Mouse (Mus musculus) spleen, adult 2 months (tissue): ENCODE data around the gene Isoc2b. TPM values are rescaled to one million over a fixed set of nuclear protein-coding genes. Genes with fewer than 3 reads are reported as not detected.
"Not testable (repeated sequence)": the region's sequence is repeated elsewhere in the genome, so short reads cannot be mapped to it uniquely, and the experiment has no call there.

Experiments
- DNase-seq, 2 experiments: peaks; one replicate each; pipeline versions ENCODE4 v3.0.0 to v3.0.0-alpha.2; 2012 to 2021; ENCODE audit warnings: low spot score in 2 of 2, low read depth in 1 of 2
- H3K27ac ChIP-seq: fragments of 200-500 bp; 2 replicates; pipeline ENCODE4 v1.5.1; 2012; ENCODE audit warnings: low read length, inconsistent platforms; ENCODE audit not compliant: insufficient read depth
- H3K27me3 ChIP-seq: fragments of 200-500 bp; 2 replicates; pipeline ENCODE4 v1.6.1; 2012; ENCODE audit warnings: mild to moderate bottlenecking, moderate library complexity, low read length, inconsistent platforms; ENCODE audit not compliant: control insufficient read depth, insufficient read depth
- H3K36me3 ChIP-seq: fragments of 200-500 bp; 2 replicates; pipeline ENCODE4 v1.6.1; 2012; ENCODE audit warnings: mild to moderate bottlenecking, low read length, inconsistent platforms; ENCODE audit not compliant: control insufficient read depth, insufficient read depth
- H3K4me1 ChIP-seq: fragments of 200-500 bp; 2 replicates; pipeline ENCODE4 v1.6.1; 2011; ENCODE audit warnings: inconsistent platforms; ENCODE audit not compliant: control insufficient read depth, insufficient read depth, insufficient read length
- H3K4me3 ChIP-seq: fragments of 200-500 bp; 2 replicates; pipeline ENCODE4 v1.5.1; 2011; ENCODE audit warnings: mild to moderate bottlenecking, inconsistent platforms; ENCODE audit not compliant: insufficient read depth, insufficient read length; ENCODE audit errors: extremely low read depth
- CTCF ChIP-seq: fragments of 200-500 bp; IDR thresholded peaks from 2 replicates; pipeline ENCODE4 v1.5.1; 2011; ENCODE audit warnings: mild to moderate bottlenecking, inconsistent platforms; ENCODE audit not compliant: insufficient read depth, insufficient read length, insufficient replicate concordance; ENCODE audit errors: extremely low read depth
- POLR2A ChIP-seq: fragments of 200-500 bp; IDR thresholded peaks from 2 replicates; pipeline ENCODE4 v1.6.1; 2011; ENCODE audit warnings: low read depth, low read length, inconsistent platforms
- WGBS: fragments of 180-500 bp; shearing (Covaris S2); methylation state at CpG from one replicate; pipeline ENCODE4 v1.1.7; 2018; 5-methylcytosine and 5-hydroxymethylcytosine counted together
- polyA plus RNA-seq: library from polyadenylated mRNA; depleted of rRNA; stranded (reverse); fragments of >200 nt; gene quantifications from 2 replicates; pipeline ENCODE4 v1.2.3, GENCODE M21; 2012

Isoc2b gene
- polyA plus RNA-seq, 1 experiment: 7.2 TPM

DNA sequence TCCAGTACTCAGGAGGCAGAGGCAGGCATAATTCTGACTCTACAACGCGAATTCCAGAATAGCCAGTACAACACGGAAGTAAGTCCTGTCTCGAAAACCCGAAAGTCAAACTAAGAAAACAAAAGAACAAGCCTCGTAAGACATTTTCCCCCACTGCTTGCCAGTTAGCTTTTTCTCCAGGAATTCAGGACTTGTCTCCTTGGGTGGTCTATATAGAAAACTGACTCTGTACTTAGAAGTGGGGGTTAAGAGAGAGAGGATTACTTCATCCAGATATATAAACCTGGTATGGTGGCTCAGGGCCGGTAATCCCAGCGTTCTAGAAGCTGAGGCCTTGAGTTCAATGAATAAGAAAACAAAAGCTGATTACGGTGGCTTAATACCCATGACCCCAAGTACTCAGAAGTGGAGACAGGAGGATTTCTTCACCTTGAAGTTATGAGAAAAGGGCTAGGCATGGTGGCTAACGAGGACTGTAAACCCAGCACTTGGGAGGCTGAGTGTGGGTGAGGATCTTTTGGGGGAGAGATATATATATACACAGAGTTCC, 3.4 kb downstream of the Isoc2b start:
- WGBS: 20% methylated on average over 10 of the region's 10 CpGs
- no peak for DNase-seq

DNA sequence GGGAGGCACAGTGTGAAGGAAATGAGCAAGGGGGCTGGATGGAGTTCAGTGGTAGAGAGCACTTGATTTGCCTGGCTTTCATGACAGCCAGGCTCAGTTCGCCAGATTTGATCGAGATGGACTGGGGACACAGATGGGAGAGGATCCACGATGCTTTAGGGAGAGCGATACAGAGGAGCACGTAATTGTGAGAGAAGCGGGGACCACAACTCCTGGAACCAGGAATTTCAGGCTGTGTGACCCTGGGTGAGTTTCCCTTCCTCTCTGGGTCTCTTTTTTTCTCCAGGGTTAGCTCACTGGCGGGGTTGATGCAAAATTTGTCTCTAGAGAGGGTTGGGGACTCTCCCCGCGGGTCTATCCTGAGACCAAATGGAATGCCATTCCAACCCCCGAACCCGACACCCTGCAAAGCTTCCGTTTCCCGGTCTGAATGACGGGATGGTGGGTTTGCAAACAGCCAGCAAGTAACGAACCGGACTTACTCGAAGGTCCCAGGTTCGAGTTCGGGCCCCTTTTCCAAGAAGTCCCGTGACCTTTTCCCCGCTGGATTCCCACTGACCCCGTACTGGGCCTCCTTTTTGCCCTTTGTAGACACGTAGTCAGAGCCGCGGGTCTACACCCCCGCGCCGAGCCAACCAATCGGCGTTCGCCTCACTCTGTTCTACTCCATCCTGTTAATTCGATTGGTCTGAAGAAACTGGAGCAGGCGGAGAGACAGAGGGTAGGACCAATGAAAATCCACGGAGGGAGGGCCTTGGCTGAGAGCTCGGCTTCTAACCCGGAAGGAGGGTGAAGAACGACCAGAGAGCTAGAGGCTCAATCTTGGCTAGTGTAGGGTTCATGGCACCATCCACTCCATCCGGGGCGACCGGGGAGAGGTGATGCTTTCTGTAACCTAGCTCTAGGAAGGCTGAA, 4.2 kb downstream of the Isoc2b start:
- 5% methylated on average over 40 of the region's 40 CpGs for WGBS
- TF ChIP-seq CTCF (no peak), POLR2A (peak; percentile 95)
- no peaks in the 10 kb centered on the region for H3K27me3 ChIP-seq
- peaks cover 4% of the 10 kb centered on the region; the same call in 1 of the 2 replicates for H3K4me1 ChIP-seq
- peak overlapping the region; percentile 92 for H3K27ac ChIP-seq
- H3K4me3 ChIP-seq: peak overlapping the region; percentile 90
- no peaks in the 10 kb centered on the region for H3K36me3 ChIP-seq
- DNase-seq: peak; percentile 97 to 98

More for the DNA sequence above, 3.4 kb downstream of the Isoc2b start:
- H3K27me3 ChIP-seq: no peaks in the 10 kb centered on the region
- H3K4me1 ChIP-seq: peaks cover 4% of the 10 kb centered on the region; the same call in 1 of the 2 replicates
- peak overlapping the region; percentile 90 for H3K4me3 ChIP-seq
- no peaks in the 10 kb centered on the region for H3K36me3 ChIP-seq
- no peak for TF ChIP-seq CTCF
- no peak for TF ChIP-seq POLR2A
- peak overlapping the region; percentile 92 for H3K27ac ChIP-seq

GRCm38 (mm10) chr7:4865090-4865489, 5.0 kb downstream of the Isoc2b start:
- 0 out of 2 replicates have a peak overlapping the region, but pooled peaks have one; percentile 77 for H3K4me3 ChIP-seq
- no peak for TF ChIP-seq POLR2A
- no peak for TF ChIP-seq CTCF
- peaks cover 4% of the 10 kb centered on the region; the same call in 1 of the 2 replicates for H3K4me1 ChIP-seq
- WGBS: 76% methylated on average over 5 of the region's 5 CpGs
- DNase-seq: no peak
- H3K27ac ChIP-seq: no peak overlapping the region
- H3K27me3 ChIP-seq: no peaks in the 10 kb centered on the region
- H3K36me3 ChIP-seq: no peaks in the 10 kb centered on the region

DNA sequence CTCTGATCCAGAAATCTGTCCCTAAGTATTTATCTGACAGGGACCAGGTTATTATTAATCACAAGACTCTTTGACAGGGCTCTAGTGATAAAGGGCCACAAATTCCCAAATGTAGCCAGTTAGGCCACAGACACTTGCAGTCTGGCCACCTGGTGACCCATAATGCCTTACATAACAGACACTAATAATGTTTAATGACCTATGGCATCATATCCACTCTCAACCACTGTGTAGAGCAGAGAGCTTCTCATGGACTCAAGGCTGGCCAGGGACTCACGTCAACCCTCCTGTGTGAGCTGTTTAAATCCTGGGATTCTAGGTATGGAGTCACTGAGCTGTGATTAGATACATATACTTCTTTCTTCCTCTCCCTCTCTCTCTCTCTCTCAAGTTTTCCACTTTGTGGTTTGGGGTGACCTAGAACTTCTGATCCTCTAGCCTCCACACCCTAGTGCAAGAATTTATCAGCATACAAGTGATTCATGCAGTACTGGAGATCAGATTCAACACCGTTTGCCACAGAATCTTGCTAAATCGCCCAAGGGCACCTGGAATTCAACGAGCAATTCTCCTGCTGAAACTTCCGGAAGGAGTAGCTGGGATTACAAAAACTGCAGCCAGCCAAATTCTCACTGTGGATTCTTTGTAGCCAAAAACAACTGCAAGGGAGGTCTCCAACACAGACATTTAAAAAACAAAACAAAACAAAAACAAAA, 5.8 kb downstream of the Isoc2b start:
- Histone ChIP-seq H3K27me3 (no peaks in the 10 kb centered on the region), H3K27ac (no peak overlapping the region), H3K4me1 (peaks cover 4% of the 10 kb centered on the region; the same call in 1 of the 2 replicates), H3K4me3 (no peak overlapping the region), H3K36me3 (no peaks in the 10 kb centered on the region)
- TF ChIP-seq CTCF: no peak
- no peak for TF ChIP-seq POLR2A
- no peak for DNase-seq
- WGBS: 89% methylated on average over 5 of the region's 5 CpGs

DNA sequence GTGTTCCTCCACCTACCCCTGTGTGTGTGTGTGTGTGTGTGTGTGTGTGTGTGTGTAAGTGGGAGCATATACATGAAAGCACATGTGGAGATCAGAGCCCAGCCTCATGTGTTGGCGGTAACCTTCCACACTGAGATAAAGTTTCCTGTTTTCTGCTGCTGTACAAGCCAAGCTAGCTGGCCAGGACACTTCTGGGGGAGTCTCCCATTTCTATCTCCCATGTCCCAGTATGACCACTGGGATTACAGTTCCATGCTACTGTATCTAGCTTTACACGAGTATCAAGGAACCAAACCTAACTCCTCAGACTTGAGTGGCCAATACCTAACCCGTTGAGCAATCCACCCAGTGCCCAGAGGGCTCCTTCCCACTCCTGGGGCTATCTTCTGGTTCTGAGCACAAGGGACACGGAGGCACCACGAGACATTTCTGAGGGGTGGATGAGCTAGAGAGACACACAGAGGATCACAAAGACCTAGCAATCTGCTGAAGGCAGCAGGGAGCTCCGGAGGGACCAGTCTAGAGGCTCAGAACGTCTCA, 6.4 kb downstream of the Isoc2b start:
- H3K36me3 ChIP-seq: no peaks in the 10 kb centered on the region
- TF ChIP-seq CTCF (no peak), POLR2A (no peak)
- no peak for DNase-seq
- peak overlapping the region; percentile 63 for H3K27ac ChIP-seq
- peaks cover 4% of the 10 kb centered on the region; the same call in 1 of the 2 replicates for H3K4me1 ChIP-seq
- 85% methylated on average over 7 of the region's 7 CpGs for WGBS
- H3K4me3 ChIP-seq: no peak overlapping the region
- no peaks in the 10 kb centered on the region for H3K27me3 ChIP-seq

DNA sequence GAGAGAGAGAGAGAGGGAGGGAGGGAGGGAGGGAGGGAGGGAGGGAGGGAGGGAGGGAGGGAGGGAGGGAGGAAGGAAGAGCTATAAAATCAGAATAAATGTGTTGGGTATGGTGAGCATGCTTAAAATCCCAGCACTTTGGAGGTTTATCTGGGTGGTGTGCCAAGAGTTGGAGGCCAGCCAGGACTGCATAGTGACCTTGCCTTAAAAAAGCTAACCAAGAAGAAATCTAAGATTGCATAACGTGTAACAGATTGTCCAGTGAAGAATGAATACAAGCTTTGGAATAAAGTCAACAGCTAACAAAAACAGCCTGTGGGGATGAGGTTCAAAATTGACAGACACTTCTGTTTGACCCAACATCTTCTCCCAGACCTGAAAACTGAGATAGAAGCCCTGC, 7.0 kb downstream of the Isoc2b start:
- H3K27me3 ChIP-seq: no peaks in the 10 kb centered on the region
- H3K27ac ChIP-seq: peak overlapping the region; percentile 63
- H3K4me1 ChIP-seq: peaks cover 4% of the 10 kb centered on the region; the same call in 1 of the 2 replicates
- no peaks in the 10 kb centered on the region for H3K36me3 ChIP-seq
- DNase-seq: no peak
- WGBS: 53% methylated on average over 1 of the region's 1 CpGs
- TF ChIP-seq POLR2A: no peak
- no peak for TF ChIP-seq CTCF
- no peak overlapping the region for H3K4me3 ChIP-seq

DNA sequence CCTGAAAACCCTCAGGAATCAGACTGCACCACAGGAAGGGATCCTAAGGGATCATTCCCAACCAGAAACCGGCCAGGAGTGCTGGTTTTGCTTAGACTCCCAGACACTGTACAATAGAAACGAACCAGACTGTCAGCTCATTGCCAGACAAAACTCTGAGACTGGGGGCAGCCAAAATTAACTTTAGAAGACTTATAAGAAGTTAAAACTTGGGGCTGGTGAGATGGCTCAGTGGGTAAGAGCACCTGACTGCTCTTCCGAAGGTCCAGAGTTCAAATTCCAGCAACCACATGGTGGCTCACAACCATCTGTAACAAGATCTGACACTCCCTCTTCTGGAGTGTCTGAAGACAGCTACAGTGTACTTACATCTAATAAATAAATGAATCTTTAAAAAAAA, 9.1 kb downstream of the Isoc2b start:
- not testable (repeated sequence) for H3K4me3 ChIP-seq, H3K27ac ChIP-seq, DNase-seq, H3K4me1 ChIP-seq, H3K27me3 ChIP-seq, H3K36me3 ChIP-seq
- 85% methylated on average over 3 of the region's 3 CpGs for WGBS
